Mouse (Mus musculus): ENCODE measurements around the gene Cfap73.
A peak's percentile ranks its signal among the peaks of the same experiment; 100 is the strongest.

The Cfap73 gene

GRCm38 (mm10) chr5:120611416-120611815 lies 22.6 kb downstream of the Cfap73 start:
- DNase-seq: no peak

- DNase-seq: no peak
Measured at GRCm38 (mm10) chr5:120610906-120611305, 23.1 kb downstream of the Cfap73 start.

- no peak for DNase-seq
Measured at GRCm38 (mm10) chr5:120609246-120609775, 24.7 kb downstream of the Cfap73 start.

GRCm38 (mm10) chr5:120607335-120607734 lies 26.7 kb downstream of the Cfap73 start:
- DNase-seq: no peak

- DNase-seq: no peak
Measured at GRCm38 (mm10) chr5:120606590-120607200, 27.3 kb downstream of the Cfap73 start.

GRCm38 (mm10) chr5:120605688-120606087 lies 28.3 kb downstream of the Cfap73 start:
- DNase-seq: peak; percentile 94

- DNase-seq: no peak
Measured at GRCm38 (mm10) chr5:120605241-120605661, 28.8 kb downstream of the Cfap73 start.

GRCm38 (mm10) chr5:120604839-120605238 lies 29.2 kb downstream of the Cfap73 start:
- DNase-seq: peak; percentile 92

- no peak for DNase-seq
Measured at GRCm38 (mm10) chr5:120603515-120603914, 30.5 kb downstream of the Cfap73 start.

- no peak for DNase-seq
Measured at GRCm38 (mm10) chr5:120602210-120602609, 31.8 kb downstream of the Cfap73 start.

- DNase-seq: no peak
Measured at GRCm38 (mm10) chr5:120600946-120601668, 32.9 kb downstream of the Cfap73 start.

GRCm38 (mm10) chr5:120599625-120600024 lies 34.4 kb downstream of the Cfap73 start:
- no peak for DNase-seq

- DNase-seq: no peak
Measured at GRCm38 (mm10) chr5:120594485-120594884, 39.5 kb downstream of the Cfap73 start.

- DNase-seq: peak; percentile 53
Measured at GRCm38 (mm10) chr5:120592141-120592540, 41.9 kb downstream of the Cfap73 start.

- peak; percentile 59 for DNase-seq
Measured at GRCm38 (mm10) chr5:120590356-120591010, 43.6 kb downstream of the Cfap73 start.

GRCm38 (mm10) chr5:120588569-120589094 lies 45.4 kb downstream of the Cfap73 start, which contains the start of the genes Tpcn1 and Iqcd:
Tpcn1 (minus strand) TSS chr5:120588673.
Iqcd (plus strand) TSS chr5:120589016.
- peak; percentile 99 for DNase-seq

GRCm38 (mm10) chr5:120587940-120588568 lies 46.0 kb downstream of the Cfap73 start:
- DNase-seq: no peak

- DNase-seq: peak; percentile 80
Measured at GRCm38 (mm10) chr5:120587616-120587926, 46.5 kb downstream of the Cfap73 start.

- peak; percentile 50 for DNase-seq
Measured at GRCm38 (mm10) chr5:120586741-120587615, 47.1 kb downstream of the Cfap73 start.

GRCm38 (mm10) chr5:120584968-120585367 lies 49.1 kb downstream of the Cfap73 start:
- no peak for DNase-seq

- DNase-seq: no peak
Measured at GRCm38 (mm10) chr5:120583511-120583910, 50.5 kb downstream of the Cfap73 start.

GRCm38 (mm10) chr5:120582002-120582401 lies 52.0 kb downstream of the Cfap73 start:
- DNase-seq: no peak
